Mouse (Mus musculus): ENCODE measurements around the gene Ing1.

- no peak for TF ChIP-seq CTCF (IDR thresholded peaks at IDR 0.05; ENCODE audit: low read depth)
- TF ChIP-seq EP300 (IDR thresholded peaks at IDR 0.05; ENCODE audit: low read depth) = no peak
Measured at GRCm38 (mm10) chr8:11530155-11530770, 25.1 kb upstream of the Ing1 start.

Measured in liver, postnatal 0 days (tissue).